Comparison of ENCODE assay signal across 11 mouse cellular contexts in genomic region chr3:148984326-148984725, GRCm38 (mm10). TPM values are rescaled to one million over a fixed set of nuclear protein-coding genes. Genes with fewer than 3 reads are reported as not detected.
DNase-seq lines count a peak whose midpoint lies in the region; ATAC-seq lines count a peak whose summit lies in the region.
"Had no signal": no experiment of that assay in that cellular context is flagged by ENCODE, and none has a peak within 500 bp of the region (broad histone marks: within the 10 kb centered on the region; RNA-seq: fewer than 3 reads in every experiment).

No protein-coding gene starts in this region.

- H3K4me3 ChIP-seq in lung, embryonic 16.5 days (ENCODE audit: low read length), result 0 out of 2 replicates have a peak overlapping the region, but pooled peaks have one; percentile 13
- no peak overlapping the region for H3K4me3 ChIP-seq in forebrain, embryonic 14.5 days (ENCODE audit: low read depth, low read length)
- peak overlapping the region; percentile 93 for H3K4me3 ChIP-seq in neural tube, embryonic 14.5 days (ENCODE audit: low read depth, low read length)
- no peak overlapping the region for H3K4me3 ChIP-seq in intestine, embryonic 16.5 days (ENCODE audit: low read length)

- no peaks in the 10 kb centered on the region for H3K36me3 ChIP-seq in lung, embryonic 16.5 days (ENCODE audit: control insufficient read depth, insufficient read depth, low read length)
- no peaks in the 10 kb centered on the region for H3K36me3 ChIP-seq in forebrain, embryonic 14.5 days (ENCODE audit: control insufficient read depth, insufficient read depth, low read length)
- H3K36me3 ChIP-seq in neural tube, embryonic 14.5 days (ENCODE audit: control insufficient read depth, insufficient read depth, low read length), result no peaks in the 10 kb centered on the region
- no peaks in the 10 kb centered on the region for H3K36me3 ChIP-seq in intestine, embryonic 16.5 days (ENCODE audit: control insufficient read depth, insufficient read depth, low read length)

- H3K27ac ChIP-seq in lung, embryonic 16.5 days (ENCODE audit: low read length), result no peak overlapping the region
- no peak overlapping the region for H3K27ac ChIP-seq in forebrain, embryonic 14.5 days (ENCODE audit: low read depth, low read length)
- no peak overlapping the region for H3K27ac ChIP-seq in neural tube, embryonic 14.5 days (ENCODE audit: low read depth, low read length)
- no peak overlapping the region for H3K27ac ChIP-seq in intestine, embryonic 16.5 days (ENCODE audit: low read length)
- H3K27ac ChIP-seq: liver, embryonic 14.5 days had no signal

- peak overlapping the region; percentile 23; the same call in 1 of the 2 replicates for H3K4me2 ChIP-seq in lung, embryonic 16.5 days (ENCODE audit: low read depth, low read length)
- peak overlapping the region; percentile 78 for H3K4me2 ChIP-seq in forebrain, embryonic 14.5 days (ENCODE audit: low read length)
- H3K4me2 ChIP-seq in neural tube, embryonic 14.5 days (ENCODE audit: low read depth, low read length), result peak overlapping the region; percentile 46
- H3K4me2 ChIP-seq in intestine, embryonic 16.5 days (ENCODE audit: low read depth, low read length), result no peak overlapping the region

- no peaks in the 10 kb centered on the region for H3K9me3 ChIP-seq in lung, embryonic 16.5 days (ENCODE audit: control insufficient read depth, low read length)
- H3K9me3 ChIP-seq in forebrain, embryonic 14.5 days (replicated peaks; ENCODE audit: control insufficient read depth, low read length), result no peaks in the 10 kb centered on the region
- H3K9me3 ChIP-seq in neural tube, embryonic 14.5 days (ENCODE audit: control insufficient read depth, low read length), result no peaks in the 10 kb centered on the region
- H3K9me3 ChIP-seq in intestine, embryonic 16.5 days (ENCODE audit: control insufficient read depth, low read length), result no peaks in the 10 kb centered on the region

- no peak overlapping the region for H3K9ac ChIP-seq in lung, embryonic 16.5 days (ENCODE audit: low read length)
- H3K9ac ChIP-seq in forebrain, embryonic 14.5 days (ENCODE audit: low read length), result no peak overlapping the region
- H3K9ac ChIP-seq in neural tube, embryonic 14.5 days (replicated peaks; ENCODE audit: low read depth, low read length), result no peak overlapping the region
- no peak overlapping the region for H3K9ac ChIP-seq in intestine, embryonic 16.5 days (ENCODE audit: low read depth, low read length)
- H3K9ac ChIP-seq: liver, embryonic 14.5 days had no signal

- no peak for DNase-seq in lung, adult 18-20 months
- DNase-seq in forebrain, embryonic 14.5 days (ENCODE audit: low spot score), result no peak
- peak; percentile 53 for DNase-seq in kidney, postnatal 14 days
- DNase-seq in layer of hippocampus, postnatal 36 days, result no peak
- DNase-seq in left cerebral cortex, adult 18-20 months (ENCODE audit: low spot score in 2 of 2), result no peak
- DNase-seq: adrenal gland, postnatal 25 days had no signal

- H3K27me3 ChIP-seq in lung, embryonic 16.5 days (ENCODE audit: control insufficient read depth, insufficient read depth, low read depth, low read length), result no peaks in the 10 kb centered on the region
- H3K27me3 ChIP-seq in forebrain, embryonic 14.5 days (replicated peaks; ENCODE audit: control insufficient read depth, insufficient read depth, low read length), result no peaks in the 10 kb centered on the region
- H3K27me3 ChIP-seq in neural tube, embryonic 14.5 days (ENCODE audit: control insufficient read depth, insufficient read depth, low read length), result no peaks in the 10 kb centered on the region
- H3K27me3 ChIP-seq in intestine, embryonic 16.5 days (replicated peaks; ENCODE audit: control insufficient read depth, insufficient read depth, low read length), result no peaks in the 10 kb centered on the region

- WGBS in lung, embryonic 16.5 days, result 39% methylated on average over 6 of the region's 6 CpGs
- 29% methylated on average over 6 of the region's 6 CpGs for WGBS in forebrain, embryonic 14.5 days
- WGBS in neural tube, embryonic 14.5 days, result 36% methylated on average over 6 of the region's 6 CpGs
- WGBS in intestine, embryonic 16.5 days, result 54% methylated on average over 6 of the region's 6 CpGs

- ATAC-seq in lung, embryonic 16.5 days (ENCODE audit: low read depth), result no peak
- ATAC-seq in forebrain, embryonic 14.5 days, result no peak
- no peak for ATAC-seq in neural tube, embryonic 14.5 days (ENCODE audit: low read depth)
- ATAC-seq in intestine, embryonic 16.5 days, result no peak

- peaks cover 26% of the 10 kb centered on the region for H3K4me1 ChIP-seq in lung, embryonic 16.5 days (replicated peaks; ENCODE audit: control insufficient read depth, insufficient read depth, low read length)
- peaks cover 20% of the 10 kb centered on the region for H3K4me1 ChIP-seq in forebrain, embryonic 14.5 days (ENCODE audit: control insufficient read depth, insufficient read depth, low read length)
- H3K4me1 ChIP-seq in neural tube, embryonic 14.5 days (ENCODE audit: control insufficient read depth, insufficient read depth, low read length), result peaks cover 23% of the 10 kb centered on the region; the same call in 1 of the 2 replicates
- peaks cover 27% of the 10 kb centered on the region for H3K4me1 ChIP-seq in intestine, embryonic 16.5 days (ENCODE audit: control insufficient read depth, insufficient read depth, low read length)

RNA-seq across cellular contexts. Expression of gene Adgrl2, which starts 6.0 kb away (rescaled TPM):
- 46.3 and 51.1 TPM in 2 replicates for polyA plus RNA-seq in lung, embryonic 16.5 days (2015; fragmentation: Nextera tagmentation; extraction: Ambion mirVana)
- 69.4 and 92.3 TPM in 2 replicates for polyA plus RNA-seq in forebrain, embryonic 14.5 days (2014; fragmentation: Nextera tagmentation; extraction: Ambion mirVana)
- 242 and 243 TPM in 2 replicates for polyA plus RNA-seq in neural tube, embryonic 14.5 days (2014; fragmentation: Nextera tagmentation; extraction: Ambion mirVana)
- 10 to 100 TPM; 59.1 to 61.5 TPM for total RNA-seq in layer of hippocampus, postnatal 36 days (2021)
- total RNA-seq in left cerebral cortex, adult 18-20 months (2021), result 100 to 1,000 TPM; 103 to 109 TPM
- 24.4 and 26.8 TPM in 2 replicates for polyA plus RNA-seq in intestine, embryonic 16.5 days (2015; fragmentation: Nextera tagmentation; extraction: Ambion mirVana)
- total RNA-seq: MEL had no signal

Comparison
In these comparisons a context has a peak if more than half of its experiments do, and no peak if none do; other contexts are left out.
1. H3K4me3 ChIP-seq: peak in lung, embryonic 16.5 days (single experiment) and neural tube, embryonic 14.5 days (single experiment); none in forebrain, embryonic 14.5 days (single experiment) and intestine, embryonic 16.5 days (single experiment).